Mouse (Mus musculus): Measurements from ENCODE around the gene Aktip. TPM values are rescaled to one million over a fixed set of nuclear protein-coding genes. Genes with fewer than 3 reads are reported as not detected.

Gene Aktip
- polyA plus RNA-seq, 1 experiment from 2014 or later: 8.1 TPM

DNA sequence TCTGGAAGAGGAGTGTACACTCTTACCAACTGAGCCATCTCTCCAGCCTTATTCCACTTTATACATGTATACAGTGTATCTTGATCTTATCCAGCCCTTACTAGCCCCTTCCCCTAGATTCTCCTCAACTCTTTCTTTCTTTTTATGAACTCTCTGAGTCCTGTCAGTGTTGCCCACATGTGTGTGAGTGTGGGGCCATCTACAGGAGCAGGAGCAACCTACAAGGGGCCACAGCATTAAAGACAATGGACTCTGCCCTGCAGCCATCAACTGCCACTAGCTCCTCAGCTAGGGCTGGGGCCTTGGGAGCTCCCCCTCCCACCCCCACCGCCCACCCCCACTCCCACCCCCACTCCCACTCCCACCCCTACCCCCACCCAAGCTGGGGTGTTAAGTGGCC is 22.1 kb downstream of the Aktip start:
- Histone ChIP-seq H3K4me1 (ENCODE audit: insufficient read depth) (no peaks in the 10 kb centered on the region), H3K27me3 (ENCODE audit: insufficient read depth, low read length) (no peaks in the 10 kb centered on the region), H3K4me2 (ENCODE audit: low read depth, low read length) (no peak overlapping the region), H3K36me3 (replicated peaks; ENCODE audit: insufficient read depth, low read length) (no peaks in the 10 kb centered on the region), H3K9me3 (ENCODE audit: low read length) (no peaks in the 10 kb centered on the region), H3K4me3 (ENCODE audit: low read depth, low read length) (no peak overlapping the region), H3K9ac (replicated peaks) (no peak overlapping the region), H3K27ac (ENCODE audit: low read depth) (no peak overlapping the region)
- TF ChIP-seq CTCF (IDR thresholded peaks at IDR 0.05; ENCODE audit: low read depth) (peak; percentile 16; the same call in 1 of the 2 replicates), EP300 (IDR thresholded peaks at IDR 0.05; ENCODE audit: low read depth) (no peak)
- WGBS (ENCODE audit: insufficient replicate concordance): 11% methylated on average over 1 of the region's 1 CpGs
- ATAC-seq (no peak), DNase-seq (no peak)

DNA sequence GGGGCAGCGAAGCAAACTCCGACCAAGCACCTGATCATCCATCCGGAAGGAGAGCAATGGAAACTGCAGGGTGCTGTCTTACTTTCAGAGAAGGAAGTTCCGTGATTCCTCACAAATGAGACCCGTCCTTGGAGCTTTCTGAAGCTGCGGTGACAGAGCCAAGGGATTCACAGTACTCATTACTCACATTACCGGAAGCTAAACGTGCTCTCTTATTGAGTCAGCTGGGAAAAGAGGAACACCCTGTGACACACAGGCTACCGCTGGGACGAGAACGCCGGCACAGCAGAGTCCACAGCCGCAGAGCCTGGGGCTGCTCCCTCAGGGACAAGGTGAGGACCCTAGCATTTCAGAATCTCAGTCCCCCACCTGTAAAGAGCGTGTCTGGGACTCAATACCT is 23.6 kb downstream of the Aktip start:
- no peak overlapping the region for H3K9ac ChIP-seq (replicated peaks)
- H3K27me3 ChIP-seq (ENCODE audit: insufficient read depth, low read length): no peaks in the 10 kb centered on the region
- no peaks in the 10 kb centered on the region for H3K36me3 ChIP-seq (replicated peaks; ENCODE audit: insufficient read depth, low read length)
- no peak for TF ChIP-seq CTCF (IDR thresholded peaks at IDR 0.05; ENCODE audit: low read depth)
- no peak for TF ChIP-seq EP300 (IDR thresholded peaks at IDR 0.05; ENCODE audit: low read depth)
- H3K4me3 ChIP-seq (ENCODE audit: low read depth, low read length): no peak overlapping the region
- H3K9me3 ChIP-seq (ENCODE audit: low read length): no peaks in the 10 kb centered on the region
- DNase-seq (no peak), ATAC-seq (0 out of 2 replicates have a peak, but pooled peaks have one; percentile 15)
- no peak overlapping the region for H3K27ac ChIP-seq (ENCODE audit: low read depth)
- H3K4me1 ChIP-seq (ENCODE audit: insufficient read depth): no peaks in the 10 kb centered on the region
- 0 out of 2 replicates have a peak overlapping the region, but pooled peaks have one; percentile 29 for H3K4me2 ChIP-seq (ENCODE audit: low read depth, low read length)
- WGBS (ENCODE audit: insufficient replicate concordance): 52% methylated on average over 14 of the region's 14 CpGs

DNA sequence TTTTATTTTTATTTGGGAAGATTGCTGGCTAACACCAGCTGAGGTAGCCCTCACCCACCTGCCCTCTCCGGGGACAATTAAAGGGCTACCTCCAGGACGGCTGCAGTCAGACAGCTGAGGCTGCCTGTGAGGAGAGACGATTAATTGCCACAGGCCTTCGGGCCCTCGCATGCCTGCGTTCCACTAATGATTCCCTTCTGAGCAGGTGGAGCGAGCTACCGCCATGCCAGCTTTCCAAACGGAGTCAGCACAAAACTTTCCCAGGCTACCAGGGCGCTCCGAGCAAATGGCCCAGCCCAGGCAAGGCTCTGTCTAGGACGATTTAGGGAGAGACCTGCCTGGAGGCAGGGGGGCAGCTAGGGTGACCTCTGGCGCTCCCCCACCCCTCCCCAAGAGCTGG is 28.2 kb downstream of the Aktip start:
- ATAC-seq: no peak
- Histone ChIP-seq H3K27ac (ENCODE audit: low read depth) (no peak overlapping the region), H3K9me3 (ENCODE audit: low read length) (no peaks in the 10 kb centered on the region), H3K4me2 (ENCODE audit: low read depth, low read length) (no peak overlapping the region), H3K9ac (replicated peaks) (no peak overlapping the region), H3K4me3 (ENCODE audit: low read depth, low read length) (no peak overlapping the region), H3K27me3 (ENCODE audit: insufficient read depth, low read length) (no peaks in the 10 kb centered on the region), H3K36me3 (replicated peaks; ENCODE audit: insufficient read depth, low read length) (no peaks in the 10 kb centered on the region), H3K4me1 (ENCODE audit: insufficient read depth) (no peaks in the 10 kb centered on the region)
- TF ChIP-seq EP300 (IDR thresholded peaks at IDR 0.05; ENCODE audit: low read depth) (no peak), CTCF (IDR thresholded peaks at IDR 0.05; ENCODE audit: low read depth) (no peak)
- WGBS (ENCODE audit: insufficient replicate concordance): 75% methylated on average over 13 of the region's 13 CpGs
- no peak for DNase-seq

DNA sequence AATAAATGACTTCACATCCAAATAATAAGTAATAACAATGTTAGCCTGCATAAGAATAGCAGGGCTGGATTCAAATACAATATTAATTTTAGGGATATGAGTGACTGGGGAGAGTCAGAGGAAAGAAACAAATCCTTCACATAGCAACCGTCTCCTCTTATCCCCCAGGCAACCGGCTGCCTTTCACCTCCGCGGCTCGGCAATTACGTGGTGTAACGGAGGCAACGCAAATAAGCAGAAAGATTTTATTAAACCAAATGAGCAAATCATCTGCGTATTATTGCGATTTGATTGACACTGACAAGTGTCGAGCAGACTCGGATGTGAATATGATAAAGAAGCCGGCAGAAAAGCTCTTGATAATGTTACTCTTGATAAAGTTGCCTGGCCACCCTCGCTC is 28.9 kb downstream of the Aktip start:
- H3K4me2 ChIP-seq (ENCODE audit: low read depth, low read length): no peak overlapping the region
- no peaks in the 10 kb centered on the region for H3K36me3 ChIP-seq (replicated peaks; ENCODE audit: insufficient read depth, low read length)
- H3K27me3 ChIP-seq (ENCODE audit: insufficient read depth, low read length): no peaks in the 10 kb centered on the region
- no peak for DNase-seq
- 79% methylated on average over 14 of the region's 14 CpGs for WGBS (ENCODE audit: insufficient replicate concordance)
- TF ChIP-seq CTCF (IDR thresholded peaks at IDR 0.05; ENCODE audit: low read depth) (no peak), EP300 (IDR thresholded peaks at IDR 0.05; ENCODE audit: low read depth) (no peak)
- no peaks in the 10 kb centered on the region for H3K9me3 ChIP-seq (ENCODE audit: low read length)
- no peak overlapping the region for H3K4me3 ChIP-seq (ENCODE audit: low read depth, low read length)
- no peaks in the 10 kb centered on the region for H3K4me1 ChIP-seq (ENCODE audit: insufficient read depth)
- no peak overlapping the region for H3K27ac ChIP-seq (ENCODE audit: low read depth)
- ATAC-seq: no peak
- no peak overlapping the region for H3K9ac ChIP-seq (replicated peaks)

DNA sequence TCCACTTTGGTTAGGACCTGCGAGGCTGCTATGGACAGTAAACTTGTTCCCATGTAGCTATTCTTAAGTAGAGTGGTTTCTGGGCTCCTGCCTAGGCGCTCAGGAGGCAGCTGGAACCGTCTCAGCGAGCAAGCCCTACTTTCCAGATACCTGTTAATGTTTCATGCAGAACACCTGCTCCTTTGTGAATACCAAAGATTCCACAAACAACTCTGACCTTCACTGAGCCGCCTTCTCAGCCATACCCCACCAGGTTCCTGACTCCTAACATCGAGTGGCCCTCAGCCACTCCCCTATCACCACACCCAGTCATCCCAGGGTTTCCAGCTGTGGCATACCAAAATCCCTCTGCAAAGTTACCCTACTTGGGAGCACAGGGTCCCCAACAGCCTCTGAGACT is 29.6 kb downstream of the Aktip start:
- WGBS (ENCODE audit: insufficient replicate concordance): 69% methylated on average over 6 of the region's 6 CpGs
- H3K27me3 ChIP-seq (ENCODE audit: insufficient read depth, low read length): no peaks in the 10 kb centered on the region
- no peak overlapping the region for H3K27ac ChIP-seq (ENCODE audit: low read depth)
- ATAC-seq (no peak), DNase-seq (no peak)
- TF ChIP-seq CTCF (IDR thresholded peaks at IDR 0.05; ENCODE audit: low read depth): no peak
- TF ChIP-seq EP300 (IDR thresholded peaks at IDR 0.05; ENCODE audit: low read depth): no peak
- no peaks in the 10 kb centered on the region for H3K36me3 ChIP-seq (replicated peaks; ENCODE audit: insufficient read depth, low read length)
- no peaks in the 10 kb centered on the region for H3K9me3 ChIP-seq (ENCODE audit: low read length)
- no peak overlapping the region for H3K4me3 ChIP-seq (ENCODE audit: low read depth, low read length)
- H3K4me1 ChIP-seq (ENCODE audit: insufficient read depth): no peaks in the 10 kb centered on the region
- H3K9ac ChIP-seq (replicated peaks): no peak overlapping the region
- H3K4me2 ChIP-seq (ENCODE audit: low read depth, low read length): no peak overlapping the region

DNA sequence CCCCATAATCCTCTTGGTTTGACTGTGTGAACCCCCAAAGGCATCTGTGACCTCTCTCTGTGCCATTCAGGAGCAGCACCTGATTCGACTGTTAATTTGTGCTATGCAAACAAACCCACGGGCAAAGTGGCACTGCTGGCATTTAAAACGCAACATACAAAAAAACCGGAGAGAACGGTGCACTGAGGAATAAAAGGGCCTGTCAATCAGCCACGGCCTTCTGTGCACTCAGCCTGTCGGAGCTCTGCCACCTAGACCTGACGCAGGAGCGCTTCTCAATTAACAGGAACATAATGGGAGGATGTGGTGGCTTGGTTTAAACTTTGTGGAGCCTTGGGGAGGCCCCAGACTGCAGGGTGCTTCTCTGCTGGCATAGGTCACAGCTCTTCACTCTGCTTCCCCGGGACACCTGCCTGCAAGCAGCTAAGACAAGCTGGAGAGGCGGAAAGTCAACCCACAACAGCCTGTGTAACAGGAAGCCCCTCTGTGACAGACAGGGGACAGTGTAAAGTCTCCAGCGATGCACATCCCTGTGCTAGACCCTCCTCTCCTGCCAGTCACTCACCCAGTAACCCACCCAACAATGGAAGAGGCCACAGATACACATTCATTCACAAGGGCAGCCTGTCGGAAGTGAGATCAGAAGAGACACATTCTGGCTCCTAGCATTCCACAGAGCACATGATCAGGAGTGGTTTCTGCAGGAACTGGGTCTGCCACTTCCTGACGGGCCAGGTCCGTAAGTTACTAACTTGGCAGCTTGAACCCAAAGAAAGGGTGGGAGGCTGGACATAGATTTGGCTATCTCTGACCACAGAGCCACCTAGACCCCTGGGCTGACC is 39.6 kb downstream of the Aktip start:
- Histone ChIP-seq H3K4me3 (ENCODE audit: low read depth, low read length) (no peak overlapping the region), H3K27ac (ENCODE audit: low read depth) (no peak overlapping the region), H3K4me2 (ENCODE audit: low read depth, low read length) (no peak overlapping the region), H3K27me3 (ENCODE audit: insufficient read depth, low read length) (no peaks in the 10 kb centered on the region), H3K4me1 (ENCODE audit: insufficient read depth) (0 out of 2 replicates have a peak, but pooled peaks cover 2% of the 10 kb centered on the region), H3K36me3 (replicated peaks; ENCODE audit: insufficient read depth, low read length) (no peaks in the 10 kb centered on the region), H3K9ac (replicated peaks) (no peak overlapping the region), H3K9me3 (ENCODE audit: low read length) (no peaks in the 10 kb centered on the region)
- WGBS (ENCODE audit: insufficient replicate concordance): 47% methylated on average over 15 of the region's 15 CpGs
- TF ChIP-seq CTCF (IDR thresholded peaks at IDR 0.05; ENCODE audit: low read depth): no peak
- no peak for TF ChIP-seq EP300 (IDR thresholded peaks at IDR 0.05; ENCODE audit: low read depth)
- no peak for DNase-seq
- no peak for ATAC-seq
